Mouse (Mus musculus): Measurements from ENCODE around the gene Cdkn2aip.

The Cdkn2aip gene

GRCm38 (mm10) chr8:47713761-47714745 lies at the start of gene Cdkn2aip:
Gene Cdkn2aip (minus strand): TSS chr8:47713932.
- DNase-seq (ENCODE audit: low spot score), result peak; percentile 96

GRCm38 (mm10) chr8:47763194-47763593 lies 49.5 kb upstream of the Cdkn2aip start:
- DNase-seq (ENCODE audit: low spot score), result no peak

GRCm38 (mm10) chr8:47760685-47761084 lies 47.0 kb upstream of the Cdkn2aip start:
- no peak for DNase-seq (ENCODE audit: low spot score)

DNA sequence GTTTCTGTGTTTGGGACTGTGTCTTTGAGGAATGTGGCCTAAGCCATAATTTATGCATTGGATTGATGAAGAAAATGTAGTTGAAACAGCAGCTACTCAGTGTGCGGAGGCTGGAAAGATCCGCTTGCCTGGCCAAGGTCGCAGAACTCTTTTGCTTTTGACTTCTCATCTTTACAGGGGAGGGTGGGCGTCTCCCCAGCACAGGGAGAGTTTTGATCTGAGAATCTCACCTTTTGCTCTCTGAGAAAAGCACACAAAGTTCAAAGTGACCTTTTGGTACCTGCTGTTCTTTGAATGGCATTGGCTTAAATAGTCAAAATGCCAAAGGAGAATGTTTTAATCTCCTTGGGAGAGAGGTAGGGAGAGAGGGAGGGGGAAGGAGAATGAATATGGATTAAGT lies 46.5 kb upstream of the Cdkn2aip start:
- DNase-seq (ENCODE audit: low spot score), result no peak

DNA sequence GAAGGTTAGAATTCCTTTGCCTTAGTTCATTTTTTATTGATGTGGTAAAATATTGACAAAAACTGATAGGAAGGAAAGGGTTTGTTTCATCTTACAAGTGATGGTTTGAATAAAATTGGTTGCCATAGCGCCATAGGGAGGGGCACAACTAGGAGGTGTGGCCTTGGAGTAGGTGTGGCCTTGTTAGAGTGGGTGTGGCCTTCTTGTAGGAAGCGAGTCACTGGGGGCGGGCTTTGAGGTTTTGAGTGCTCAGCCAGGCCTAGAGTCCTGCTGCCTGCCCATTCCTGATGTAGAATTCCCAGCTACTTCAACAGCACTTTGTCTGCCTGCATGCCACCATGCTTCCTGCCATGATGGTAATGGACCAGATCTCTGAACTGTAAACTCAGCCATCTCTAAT lies 39.4 kb upstream of the Cdkn2aip start:
- no peak for DNase-seq (ENCODE audit: low spot score)

DNA sequence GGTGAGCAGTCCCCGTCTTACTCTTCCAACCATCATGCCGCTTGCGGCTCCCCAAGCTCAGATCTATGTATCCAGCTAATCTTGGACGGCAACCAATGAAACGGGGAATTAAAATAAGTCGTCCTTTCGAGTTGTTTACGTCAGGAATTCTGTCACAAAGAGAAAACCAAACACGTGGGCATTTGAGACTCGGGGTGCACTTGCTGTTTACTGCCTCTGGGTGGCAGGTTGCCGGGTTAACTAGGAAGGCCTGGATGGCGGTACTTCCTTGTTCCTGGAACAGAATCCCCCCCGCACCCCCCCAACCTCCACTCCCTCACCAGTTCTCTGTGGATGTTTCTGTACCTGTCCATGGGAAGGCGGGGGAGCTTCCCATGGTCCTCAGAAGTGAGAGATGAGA lies 36.4 kb upstream of the Cdkn2aip start:
- no peak for DNase-seq (ENCODE audit: low spot score)

GRCm38 (mm10) chr8:47749491-47749890 lies 35.8 kb upstream of the Cdkn2aip start:
- no peak for DNase-seq (ENCODE audit: low spot score)

DNA sequence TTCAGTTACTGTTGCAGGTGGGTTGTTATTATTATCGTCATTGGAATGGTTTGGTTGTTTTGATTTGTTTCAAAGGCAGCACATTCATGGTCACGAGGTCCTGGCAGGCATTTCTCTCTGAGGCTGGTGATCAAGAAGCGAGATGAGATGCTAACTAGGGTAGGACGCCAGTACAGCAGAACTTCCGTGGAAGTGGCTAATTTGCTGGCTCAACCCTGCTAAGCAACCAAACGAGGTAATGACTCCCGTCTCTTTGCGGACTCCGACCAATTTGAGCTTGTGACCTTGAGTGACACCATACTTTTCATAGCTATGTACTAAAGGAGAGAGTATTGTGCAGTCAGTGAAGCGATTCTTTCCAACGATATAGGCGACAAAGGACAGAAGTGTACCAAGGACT lies 32.6 kb upstream of the Cdkn2aip start:
- no peak for DNase-seq (ENCODE audit: low spot score)

- no peak for DNase-seq (ENCODE audit: low spot score)
These were observed 32.1 kb upstream of the Cdkn2aip start for GRCm38 (mm10) chr8:47745848-47746247.

DNA sequence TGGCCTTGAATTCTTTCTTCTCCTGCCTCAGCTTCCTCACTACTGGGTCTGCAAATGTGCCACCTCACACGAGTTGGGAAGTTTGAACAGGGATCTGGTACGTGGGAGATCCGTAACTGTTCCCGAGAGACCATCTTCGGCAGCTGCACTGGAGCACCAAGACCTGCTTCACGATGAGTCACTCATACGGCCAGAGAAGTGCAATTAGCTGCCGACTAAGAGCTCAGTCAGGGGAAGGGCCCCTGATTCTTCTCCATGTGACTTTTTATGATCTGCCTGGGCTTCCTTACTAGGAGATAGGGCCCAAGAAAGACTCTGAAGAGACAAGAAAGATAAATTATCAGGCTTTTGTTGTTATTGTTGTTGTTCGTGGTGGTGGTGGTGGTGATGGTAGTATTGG lies 31.1 kb upstream of the Cdkn2aip start:
- no peak for DNase-seq (ENCODE audit: low spot score)

- peak; percentile 10 for DNase-seq (ENCODE audit: low spot score)
These were observed 29.7 kb upstream of the Cdkn2aip start for GRCm38 (mm10) chr8:47743419-47743818.

- no peak for DNase-seq (ENCODE audit: low spot score)
These were observed 29.3 kb upstream of the Cdkn2aip start for GRCm38 (mm10) chr8:47742992-47743391.

- DNase-seq (ENCODE audit: low spot score), result no peak
These were observed 28.6 kb upstream of the Cdkn2aip start for GRCm38 (mm10) chr8:47742372-47742771.

GRCm38 (mm10) chr8:47737120-47737519 lies 23.4 kb upstream of the Cdkn2aip start:
- DNase-seq (ENCODE audit: low spot score), result no peak

DNA sequence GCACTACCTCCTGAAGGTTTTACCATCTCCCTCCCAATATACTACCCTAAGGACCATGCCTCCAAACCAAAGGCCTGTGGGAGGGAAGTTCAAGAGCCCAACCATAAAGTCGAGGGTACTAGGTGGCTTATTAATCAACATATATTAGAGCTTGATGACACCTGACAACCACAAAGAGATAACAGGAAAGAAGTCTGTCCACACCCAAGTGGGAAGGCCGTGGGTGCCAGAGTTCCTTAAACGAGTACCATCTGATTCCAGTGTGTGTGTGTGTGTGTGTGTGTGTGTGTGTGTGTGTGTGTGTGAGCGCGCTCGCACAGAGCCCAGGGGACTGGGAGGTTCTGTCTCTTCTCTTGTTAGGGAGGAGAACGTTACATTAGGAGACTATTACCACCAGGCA lies 15.6 kb upstream of the Cdkn2aip start:
- DNase-seq (ENCODE audit: low spot score), result no peak

DNA sequence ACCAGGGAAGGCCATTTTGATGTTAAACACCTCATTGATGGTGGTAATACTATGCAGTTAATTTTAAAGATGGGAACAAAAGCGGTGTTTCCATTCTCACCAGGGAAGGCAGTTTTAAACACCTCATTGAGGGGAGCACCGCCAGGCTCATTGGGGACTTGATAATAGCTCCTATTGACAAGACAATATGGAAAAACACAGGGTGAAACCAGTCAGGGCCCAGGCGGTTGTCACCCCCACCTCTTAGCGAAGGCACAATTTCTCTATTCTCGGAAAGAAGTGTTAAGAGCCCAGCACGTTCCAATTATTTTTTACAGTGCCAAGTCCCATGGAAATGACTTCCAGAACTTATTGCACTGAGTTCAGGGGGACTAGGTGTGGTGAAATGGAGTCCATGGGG lies 13.2 kb upstream of the Cdkn2aip start:
- DNase-seq (ENCODE audit: low spot score), result no peak

- no peak for DNase-seq (ENCODE audit: low spot score)
These were observed 7.9 kb upstream of the Cdkn2aip start for GRCm38 (mm10) chr8:47721609-47722008.

DNA sequence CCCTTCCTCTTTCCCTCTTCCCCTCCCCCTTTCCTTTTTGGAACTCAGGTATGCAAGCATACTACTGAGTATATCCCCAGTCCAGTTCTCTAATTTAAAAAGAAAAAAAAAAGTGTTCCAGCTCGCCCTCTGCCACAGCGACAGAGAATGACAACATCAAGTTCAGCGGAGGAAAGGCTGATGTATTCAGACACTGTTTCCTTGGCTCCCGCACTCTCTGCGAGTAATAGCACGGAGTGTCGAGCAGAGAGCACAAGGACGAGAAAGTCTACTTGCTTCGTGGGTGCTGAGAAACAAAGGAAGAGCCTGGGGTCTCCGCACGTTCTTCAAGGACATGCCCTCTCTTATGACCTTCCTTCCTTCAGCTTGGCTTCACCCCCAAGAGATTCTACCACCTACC lies 4.9 kb upstream of the Cdkn2aip start:
- DNase-seq (ENCODE audit: low spot score), result no peak

DNA sequence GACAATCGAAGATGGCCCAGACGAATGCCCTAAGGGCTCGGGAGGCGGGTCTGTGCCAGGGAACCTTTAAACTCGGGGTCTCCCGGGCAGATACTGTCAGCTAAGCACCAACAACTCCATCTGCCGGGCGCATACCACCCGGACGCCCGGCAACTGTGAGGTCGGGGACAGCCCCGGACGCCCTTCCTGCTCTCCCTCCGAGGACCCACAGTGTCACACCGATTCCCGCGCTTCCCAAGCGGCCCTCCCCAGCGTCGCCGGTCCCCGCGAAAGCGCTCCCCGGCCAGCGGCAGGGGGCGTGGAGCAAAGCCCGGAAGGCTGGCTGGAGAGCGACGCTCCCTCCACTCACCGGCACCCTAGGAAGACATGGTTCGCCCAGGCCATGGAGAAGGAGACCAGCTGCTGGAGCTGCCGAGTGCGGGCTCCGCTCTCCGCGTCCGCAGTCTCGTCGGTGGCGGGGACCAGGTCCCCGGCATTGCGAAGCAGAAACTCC lies 515 bp downstream of the Cdkn2aip start:
- DNase-seq (ENCODE audit: low spot score), result peak; percentile 47

DNA sequence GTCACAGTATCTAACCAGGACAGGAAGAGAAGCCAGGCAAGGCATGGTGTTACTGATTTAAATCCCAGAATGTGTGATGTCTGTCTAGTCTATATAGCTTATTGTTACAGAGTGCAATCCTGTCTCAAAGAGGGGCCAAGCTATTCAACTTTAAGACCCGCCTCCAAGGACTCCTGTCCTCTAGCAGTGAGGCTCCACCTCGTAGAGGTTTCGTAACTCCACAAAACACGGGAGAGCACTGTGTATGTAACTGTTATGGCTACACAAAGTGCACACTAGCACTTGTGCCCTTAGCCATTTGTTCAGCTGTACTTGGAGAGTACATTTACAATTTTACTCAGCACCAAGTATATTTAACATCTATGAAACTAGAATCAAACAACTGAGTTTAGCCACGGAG lies 5.6 kb downstream of the Cdkn2aip start:
- DNase-seq (ENCODE audit: low spot score), result no peak

- no peak for DNase-seq (ENCODE audit: low spot score)
These were observed 7.0 kb downstream of the Cdkn2aip start for GRCm38 (mm10) chr8:47706746-47707145.

GRCm38 (mm10) chr8:47702333-47702732 lies 11.4 kb downstream of the Cdkn2aip start:
- DNase-seq (ENCODE audit: low spot score), result no peak

DNA sequence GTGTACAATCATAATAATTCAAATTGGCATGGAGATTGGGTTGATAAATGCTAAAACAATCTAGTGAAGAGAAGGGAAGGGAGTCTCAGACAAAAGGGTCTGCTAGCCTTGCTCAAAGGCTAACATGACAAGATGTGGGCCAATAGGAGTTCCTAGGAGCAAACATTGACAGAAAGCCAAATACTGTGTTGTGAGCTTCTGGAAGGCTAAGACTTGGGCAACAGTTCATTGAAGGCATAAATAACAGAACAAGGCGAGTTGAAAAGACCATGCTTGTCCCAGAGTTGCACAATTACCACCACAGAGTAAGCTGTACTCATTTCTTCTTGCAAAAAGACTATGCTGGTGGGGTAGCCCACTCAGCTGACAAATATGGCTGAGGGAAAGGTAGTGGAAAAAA lies 16.0 kb downstream of the Cdkn2aip start:
- DNase-seq (ENCODE audit: low spot score), result no peak
